Mouse (Mus musculus) gastrocnemius, adult 18-20 months (tissue): ENCODE data around the gene Gm9958. TPM values are rescaled to one million over a fixed set of nuclear protein-coding genes. Genes with fewer than 3 reads are reported as not detected.
A peak's percentile ranks its signal among the peaks of the same experiment; 100 is the strongest.

ENCODE experiments used
- DNase-seq: peaks from one replicate; pipeline ENCODE4 v3.0.0; 2021; ENCODE audit warnings: low spot score
- long read RNA-seq, 2 experiments: library from polyadenylated mRNA; stranded (forward); transcript quantifications; one replicate each; pipeline ENCODE4 v2.0.0; 2021
- total RNA-seq, 2 experiments: library from RNA; stranded (reverse); gene quantifications; 2 replicates each; pipeline ENCODE4 v1.2.3; 2021

Gene Gm9958
- total RNA-seq = under 1 TPM; 0.40 to 0.53 TPM
- long read RNA-seq, experiment 1, partial matches to known transcripts = 0 of 1 reads
- long read RNA-seq, experiment 1, other reads (novel, unspliced or antisense) = 0 of 1 reads
- long read RNA-seq, experiment 2 = 0 reads

- no peak for DNase-seq
Observed at GRCm38 (mm10) chr5:90367067-90367303, at the start of gene Gm9958. Gene Gm9958, plus strand, starts transcription at chr5:90367204.

GRCm38 (mm10) chr5:90331071-90331470 is 35.9 kb upstream of the Gm9958 start:
- no peak for DNase-seq

GRCm38 (mm10) chr5:90332478-90332877 is 34.5 kb upstream of the Gm9958 start:
- DNase-seq = no peak

GRCm38 (mm10) chr5:90338177-90339091 is 28.6 kb upstream of the Gm9958 start:
- DNase-seq = no peak

- DNase-seq = peak; percentile 82
Observed at GRCm38 (mm10) chr5:90339129-90339952, 27.7 kb upstream of the Gm9958 start.

GRCm38 (mm10) chr5:90339953-90340343 is 27.1 kb upstream of the Gm9958 start:
- no peak for DNase-seq

GRCm38 (mm10) chr5:90340847-90341246 is 26.2 kb upstream of the Gm9958 start:
- no peak for DNase-seq

GRCm38 (mm10) chr5:90346877-90347276 is 20.1 kb upstream of the Gm9958 start:
- DNase-seq = no peak

GRCm38 (mm10) chr5:90353552-90354317 is 13.3 kb upstream of the Gm9958 start:
- DNase-seq = no peak

- no peak for DNase-seq
Observed at GRCm38 (mm10) chr5:90355824-90356223, 11.2 kb upstream of the Gm9958 start.

GRCm38 (mm10) chr5:90364526-90364925 is 2.5 kb upstream of the Gm9958 start:
- DNase-seq = peak; percentile 86

GRCm38 (mm10) chr5:90365141-90365951 is 1.7 kb upstream of the Gm9958 start:
- peak; percentile 37 for DNase-seq

- peak; percentile 88 for DNase-seq
Observed at GRCm38 (mm10) chr5:90366121-90367066, 610 bp upstream of the Gm9958 start, which contains the start of gene Ankrd17. Gene Ankrd17, minus strand, starts transcription at chr5:90366577.

GRCm38 (mm10) chr5:90370401-90370800 is 3.4 kb downstream of the Gm9958 start:
- no peak for DNase-seq

- no peak for DNase-seq
Observed at GRCm38 (mm10) chr5:90373708-90374107, 6.7 kb downstream of the Gm9958 start.

GRCm38 (mm10) chr5:90381458-90381857 is 14.5 kb downstream of the Gm9958 start:
- DNase-seq = no peak

- DNase-seq = peak; percentile 35
Observed at GRCm38 (mm10) chr5:90383080-90383479, 16.1 kb downstream of the Gm9958 start.

- DNase-seq = no peak
Observed at GRCm38 (mm10) chr5:90393764-90394163, 26.8 kb downstream of the Gm9958 start.

- DNase-seq = no peak
Observed at GRCm38 (mm10) chr5:90394322-90394721, 27.3 kb downstream of the Gm9958 start.
